Mouse (Mus musculus): Measurements from ENCODE around the gene Mvd. TPM values are rescaled to one million over a fixed set of nuclear protein-coding genes. Genes with fewer than 3 reads are reported as not detected.

Mvd gene
- total and polyA plus RNA-seq, 3 experiments: 20.6 to 25.5 TPM; not detected in 1

GRCm38 (mm10) chr8:122436586-122437125, 6.6 kb downstream of the Mvd start:
- Histone ChIP-seq H3K9me3 (replicated peaks; ENCODE audit: insufficient read depth, low read length) (no peaks in the 10 kb centered on the region), H3K27me3 (ENCODE audit: control insufficient read depth in 1 of 2, insufficient read depth in 2 of 2, low read length in 2 of 2) (no peaks in the 10 kb centered on the region), H3K4me1 (ENCODE audit: control insufficient read depth in 1 of 2, insufficient read depth in 2 of 2, low read length in 2 of 2) (no peaks in the 10 kb centered on the region; a peak in 1 of 4 replicates), H3K27ac (ENCODE audit: control insufficient read depth, low read depth, low read length) (no peak overlapping the region), H3K9ac (ENCODE audit: control insufficient read depth, low read depth, low read length, poor library complexity, severe bottlenecking) (no peak overlapping the region), H3K4me3 (ENCODE audit: control insufficient read depth in 1 of 2, insufficient read depth in 1 of 2, low read depth in 2 of 2, low read length in 2 of 2) (no peak overlapping the region), H3K79me2 (ENCODE audit: control insufficient read depth, insufficient read depth, low read length, poor library complexity) (peaks cover 11% of the 10 kb centered on the region), H3K36me3 (ENCODE audit: control insufficient read depth in 1 of 2, insufficient read depth in 2 of 2, low read length in 2 of 2) (no peaks in the 10 kb centered on the region)
- no peak for DNase-seq (ENCODE audit: low read depth, low spot score)
- TF ChIP-seq GABPA (IDR thresholded peaks at IDR 0.05; ENCODE audit: low read depth, low read length): no peak
- TF ChIP-seq TAL1 (IDR thresholded peaks at IDR 0.05; ENCODE audit: low read length): no peak
- no peak for TF ChIP-seq MYB (IDR thresholded peaks at IDR 0.05; ENCODE audit: low read depth, low read length)
- no peak for TF ChIP-seq SMC3 (IDR thresholded peaks at IDR 0.05; ENCODE audit: low read depth, low read length)
- no peak for TF ChIP-seq ZMIZ1 (IDR thresholded peaks at IDR 0.05; ENCODE audit: low read depth, low read length)
- no peak for TF ChIP-seq POLR2A (IDR thresholded peaks at IDR 0.05; ENCODE audit: control insufficient read depth in 1 of 2, insufficient read depth in 1 of 2, low read depth in 1 of 2, low read length in 2 of 2, poor library complexity in 1 of 2)
- no peak for TF ChIP-seq JUND (IDR thresholded peaks at IDR 0.05; ENCODE audit: low read depth, low read length)
- no peak for TF ChIP-seq POLR2AphosphoS2 (IDR thresholded peaks at IDR 0.05; ENCODE audit: low read length)
- no peak for TF ChIP-seq MAFK (IDR thresholded peaks at IDR 0.05; ENCODE audit: borderline replicate concordance, low read depth, low read length)
- TF ChIP-seq USF1 (IDR thresholded peaks at IDR 0.05; ENCODE audit: low read depth, low read length): no peak
- no peak for TF ChIP-seq ELF1 (IDR thresholded peaks at IDR 0.05; ENCODE audit: low read depth, low read length)
- no peak for TF ChIP-seq NELFE (IDR thresholded peaks at IDR 0.05; ENCODE audit: low read depth, low read length)

DNA sequence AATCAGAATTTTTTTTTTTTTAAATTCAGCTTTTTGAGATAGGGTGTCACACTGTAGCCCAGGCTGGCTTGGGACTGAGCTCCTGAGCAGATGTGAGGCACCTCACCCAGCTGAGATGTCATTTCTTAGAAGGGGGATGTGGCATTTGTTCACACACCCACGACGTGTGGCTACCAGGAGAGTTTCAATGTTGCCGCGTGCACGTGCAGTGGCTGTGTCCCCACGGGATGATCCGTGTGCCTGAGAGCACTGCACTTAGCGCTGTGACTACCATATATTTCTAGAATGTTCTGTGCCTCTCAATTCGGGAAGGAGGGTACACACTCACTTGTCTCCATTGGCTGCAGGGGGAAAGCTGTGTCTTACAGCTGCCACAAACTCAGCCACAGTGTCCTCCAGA, 7.1 kb downstream of the Mvd start:
- Histone ChIP-seq H3K79me2 (ENCODE audit: control insufficient read depth, insufficient read depth, low read length, poor library complexity) (peaks cover 16% of the 10 kb centered on the region), H3K9me3 (replicated peaks; ENCODE audit: insufficient read depth, low read length) (no peaks in the 10 kb centered on the region), H3K9ac (ENCODE audit: control insufficient read depth, low read depth, low read length, poor library complexity, severe bottlenecking) (no peak overlapping the region), H3K36me3 (ENCODE audit: control insufficient read depth in 1 of 2, insufficient read depth in 2 of 2, low read length in 2 of 2) (peaks cover 0 to 4% of the 10 kb centered on the region in 2 experiments; a peak in 2 of 4 replicates), H3K27ac (ENCODE audit: control insufficient read depth, low read depth, low read length) (no peak overlapping the region), H3K27me3 (ENCODE audit: control insufficient read depth in 1 of 2, insufficient read depth in 2 of 2, low read length in 2 of 2) (no peaks in the 10 kb centered on the region), H3K4me3 (ENCODE audit: control insufficient read depth in 1 of 2, insufficient read depth in 1 of 2, low read depth in 2 of 2, low read length in 2 of 2) (no peak overlapping the region), H3K4me1 (ENCODE audit: control insufficient read depth in 1 of 2, insufficient read depth in 2 of 2, low read length in 2 of 2) (peaks cover 3 to 4% of the 10 kb centered on the region in 2 experiments; a peak in 2 of 4 replicates)
- DNase-seq (ENCODE audit: low read depth, low spot score): no peak
- no peak for TF ChIP-seq JUND (IDR thresholded peaks at IDR 0.05; ENCODE audit: low read depth, low read length)
- TF ChIP-seq KAT2A (conservative IDR thresholded peaks at IDR 0.05; ENCODE audit: low read depth, low read length): no peak
- no peak for TF ChIP-seq GATA1 (IDR thresholded peaks at IDR 0.05; ENCODE audit: low read depth, low read length)
- TF ChIP-seq RAD21 (IDR thresholded peaks at IDR 0.05; ENCODE audit: low read depth, low read length): no peak
- TF ChIP-seq MYC (IDR thresholded peaks at IDR 0.05; ENCODE audit: low read depth, low read length): no peak
- TF ChIP-seq MAX (IDR thresholded peaks at IDR 0.05; ENCODE audit: low read length): no peak
- no peak for TF ChIP-seq ZMIZ1 (IDR thresholded peaks at IDR 0.05; ENCODE audit: low read depth, low read length)
- no peak for TF ChIP-seq CHD1 (IDR thresholded peaks at IDR 0.05; ENCODE audit: low read depth, low read length)
- no peak for TF ChIP-seq NRF1 (IDR thresholded peaks at IDR 0.05; ENCODE audit: insufficient read depth, low read depth, low read length, poor library complexity, severe bottlenecking)
- TF ChIP-seq MYB (IDR thresholded peaks at IDR 0.05; ENCODE audit: low read depth, low read length): no peak
- TF ChIP-seq POLR2AphosphoS5 (IDR thresholded peaks at IDR 0.05; ENCODE audit: borderline replicate concordance, low read depth, low read length): no peak
- TF ChIP-seq CTCF (IDR thresholded peaks at IDR 0.05 in 2 of 3, conservative IDR thresholded peaks at IDR 0.05 in 1 of 3; ENCODE audit: control insufficient read depth in 1 of 3, insufficient read depth in 1 of 3, low read depth in 2 of 3, low read length in 3 of 3, poor library complexity in 1 of 3, severe bottlenecking in 1 of 3): no peak
- no peak for TF ChIP-seq POLR2A (IDR thresholded peaks at IDR 0.05; ENCODE audit: control insufficient read depth in 1 of 2, insufficient read depth in 1 of 2, low read depth in 1 of 2, low read length in 2 of 2, poor library complexity in 1 of 2)
- no peak for TF ChIP-seq ETS1 (IDR thresholded peaks at IDR 0.05; ENCODE audit: low read depth, low read length)
- TF ChIP-seq ZNF384 (IDR thresholded peaks at IDR 0.05; ENCODE audit: low read depth, low read length): no peak
- no peak for TF ChIP-seq SIN3A (IDR thresholded peaks at IDR 0.05; ENCODE audit: low read length)

Data from MEL (cell line).